Mouse (Mus musculus) limb, embryonic 14.5 days (tissue): ENCODE measurements at regions not wholly inside any gene's neighbourhood (a gene's known extent, or its start where the extent isn't known, plus 50 kb on each side); places are given as distances from the start of the nearest gene placed in this dataset.

Source experiments
- ATAC-seq: fragments of 200-750 bp; cut with Nextera tagmentation; 2 replicates; pipeline ENCODE4 v1.8.0; 2017; ENCODE audit warnings: low read depth, moderate number of reproducible peaks, moderate TSS enrichment; ENCODE audit not compliant: low FRiP score
- DNase-seq: peaks from one replicate; pipeline ENCODE4 v3.0.0-alpha.2; 2015; ENCODE audit warnings: low spot score
- H3K27ac ChIP-seq: fragments of 300-500 bp; sonication (generic); replicated peaks from 2 replicates; pipeline ENCODE4 v1.5.1; 2014; ENCODE audit warnings: low read depth, mild to moderate bottlenecking, low read length, moderate library complexity, mixed read lengths
- H3K27me3 ChIP-seq: fragments of 300-500 bp; sonication (generic); 2 replicates; pipeline ENCODE4 v1.6.1; 2014; ENCODE audit warnings: low read length, mixed read lengths; ENCODE audit not compliant: control insufficient read depth, insufficient read depth
- H3K36me3 ChIP-seq: fragments of 300-500 bp; sonication (generic); 2 replicates; pipeline ENCODE4 v1.6.1; 2014; ENCODE audit warnings: mild to moderate bottlenecking, low read length, moderate library complexity, mixed read lengths; ENCODE audit not compliant: control insufficient read depth, insufficient read depth
- H3K4me1 ChIP-seq: fragments of 300-500 bp; sonication (generic); 2 replicates; pipeline ENCODE4 v1.6.1; 2014; ENCODE audit warnings: antibody characterized with exemption, low read length, mixed read lengths; ENCODE audit not compliant: control insufficient read depth, insufficient read depth
- H3K4me2 ChIP-seq: fragments of 300-500 bp; sonication (generic); replicated peaks from 2 replicates; pipeline ENCODE4 v1.6.1; 2014; ENCODE audit warnings: low read depth, mild to moderate bottlenecking, low read length, moderate library complexity; ENCODE audit not compliant: severe bottlenecking
- H3K4me3 ChIP-seq: fragments of 300-500 bp; sonication (generic); replicated peaks from 2 replicates; pipeline ENCODE4 v1.5.1; 2014; ENCODE audit warnings: low read length
- H3K9ac ChIP-seq: fragments of 300-500 bp; sonication (generic); 2 replicates; pipeline ENCODE4 v1.6.1; 2014; ENCODE audit warnings: mild to moderate bottlenecking, low read depth, low read length, moderate library complexity; ENCODE audit not compliant: severe bottlenecking
- H3K9me3 ChIP-seq: fragments of 300-500 bp; sonication (generic); 2 replicates; pipeline ENCODE4 v1.6.1; 2016; ENCODE audit warnings: low read length; ENCODE audit not compliant: control insufficient read depth
- POLR2A ChIP-seq: fragments of 200-500 bp; IDR thresholded peaks from 2 replicates; pipeline ENCODE4 v1.8.0; 2012; ENCODE audit warnings: inconsistent platforms, mild to moderate bottlenecking, moderate library complexity, borderline replicate concordance; ENCODE audit not compliant: insufficient read depth, insufficient read length; ENCODE audit errors: extremely low read depth
- WGBS: fragments of 180-500 bp; shearing (Covaris S2); extraction: QIAGEN DNeasy Blood & Tissue Kit; methylation state at CpG from one replicate; pipeline ENCODE4 v1.1.7; 2014; 5-methylcytosine and 5-hydroxymethylcytosine counted together

DNA sequence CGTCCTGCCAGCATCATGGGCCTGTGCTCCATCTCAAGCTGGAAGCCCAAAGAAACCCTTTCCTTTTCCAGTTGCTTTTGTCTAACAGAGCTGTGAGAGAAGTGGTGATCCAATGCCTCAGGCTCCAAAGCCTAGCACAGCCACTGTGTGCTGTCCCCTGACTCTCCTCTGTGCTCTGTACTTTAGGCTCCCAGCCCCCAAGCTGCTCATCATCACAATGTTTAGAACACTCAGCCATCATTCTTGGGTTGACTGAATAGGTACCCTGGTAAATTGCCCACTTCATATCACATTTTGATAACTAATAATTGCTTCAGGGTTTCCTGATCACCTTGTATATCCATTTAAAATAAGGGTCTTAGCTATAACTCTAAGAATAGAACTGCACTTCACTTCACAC is 178.8 kb downstream of the Ifng start:
- no peak for ATAC-seq
- H3K4me3 ChIP-seq: no peak overlapping the region
- no peak for DNase-seq
- no peaks in the 10 kb centered on the region for H3K9me3 ChIP-seq
- H3K9ac ChIP-seq: no peak overlapping the region
- no peak overlapping the region for H3K4me2 ChIP-seq
- no peak overlapping the region for H3K27ac ChIP-seq
- H3K27me3 ChIP-seq: no peaks in the 10 kb centered on the region
- 80% methylated on average over 1 of the region's 1 CpGs for WGBS
- no peaks in the 10 kb centered on the region for H3K4me1 ChIP-seq
- H3K36me3 ChIP-seq: no peaks in the 10 kb centered on the region
- TF ChIP-seq POLR2A: no peak

DNA sequence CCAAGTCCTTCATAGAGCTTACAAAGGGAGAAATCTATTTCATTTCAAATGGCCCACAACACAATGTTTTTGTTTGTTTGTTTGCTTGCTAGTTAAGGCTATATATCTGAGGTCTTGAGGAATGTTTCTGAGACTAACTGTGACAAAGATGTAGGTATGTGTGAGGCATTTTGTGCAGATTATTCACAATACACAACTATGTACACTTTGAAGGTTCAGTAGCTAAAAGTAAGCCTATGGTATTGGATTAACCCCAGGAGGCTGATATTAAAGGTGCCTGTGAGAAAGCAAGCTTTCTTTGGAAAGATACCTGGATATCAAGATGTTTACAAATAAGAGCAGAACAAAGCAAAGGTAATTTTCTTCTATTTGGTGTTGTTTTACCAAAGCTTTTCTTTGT is 179.8 kb downstream of the Ifng start:
- Histone ChIP-seq H3K4me2 (no peak overlapping the region), H3K27me3 (no peaks in the 10 kb centered on the region), H3K27ac (no peak overlapping the region), H3K9ac (no peak overlapping the region), H3K9me3 (no peaks in the 10 kb centered on the region), H3K4me3 (no peak overlapping the region), H3K36me3 (no peaks in the 10 kb centered on the region), H3K4me1 (no peaks in the 10 kb centered on the region)
- no peak for TF ChIP-seq POLR2A
- ATAC-seq (no peak), DNase-seq (no peak)

DNA sequence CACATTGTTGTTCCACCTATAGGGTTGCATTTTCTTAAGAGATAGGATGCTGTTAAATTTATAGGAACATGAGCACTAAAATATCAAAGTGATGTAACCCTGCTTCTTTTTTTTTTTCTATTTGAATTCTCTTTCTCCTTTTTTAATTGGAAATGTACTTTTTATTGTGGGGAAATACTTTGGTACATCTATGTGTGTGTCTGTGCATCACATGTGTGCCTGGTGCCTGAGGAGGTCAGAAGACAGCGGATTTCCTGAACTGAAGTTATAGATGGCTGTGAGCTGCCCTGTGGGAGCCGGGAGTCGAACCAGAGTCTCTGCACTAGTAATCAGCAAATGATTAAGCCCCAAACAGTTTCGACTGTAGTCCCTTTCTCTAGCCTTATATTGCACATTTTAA is 180.7 kb downstream of the Ifng start:
- ATAC-seq: no peak
- 76% methylated on average over 4 of the region's 4 CpGs for WGBS
- H3K9ac ChIP-seq: no peak overlapping the region
- H3K27me3 ChIP-seq: no peaks in the 10 kb centered on the region
- no peak for DNase-seq
- H3K9me3 ChIP-seq: no peaks in the 10 kb centered on the region
- no peak overlapping the region for H3K4me3 ChIP-seq
- TF ChIP-seq POLR2A: no peak
- H3K4me1 ChIP-seq: no peaks in the 10 kb centered on the region
- no peaks in the 10 kb centered on the region for H3K36me3 ChIP-seq
- H3K27ac ChIP-seq: no peak overlapping the region
- no peak overlapping the region for H3K4me2 ChIP-seq

DNA sequence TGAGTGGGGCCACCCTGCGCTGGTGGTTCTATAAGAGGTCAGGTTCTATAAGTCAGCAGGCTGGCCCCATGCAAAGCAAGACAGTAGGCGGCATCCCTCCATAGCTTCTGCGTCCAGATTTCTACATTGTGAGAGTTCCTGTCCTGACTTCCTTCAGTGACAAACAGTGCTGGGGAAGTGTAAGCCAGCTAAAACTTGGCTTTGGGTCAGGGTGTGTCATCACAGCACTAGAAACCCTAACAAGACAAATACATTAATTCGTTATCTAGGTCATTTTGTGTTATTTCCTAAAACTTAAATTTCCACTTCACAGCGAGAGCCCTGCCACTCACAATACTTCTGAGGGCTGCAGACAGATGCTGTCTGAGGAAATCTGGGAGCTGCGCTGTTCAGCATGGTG is 181.3 kb downstream of the Ifng start:
- no peaks in the 10 kb centered on the region for H3K27me3 ChIP-seq
- H3K27ac ChIP-seq: no peak overlapping the region
- no peaks in the 10 kb centered on the region for H3K36me3 ChIP-seq
- ATAC-seq (no peak), DNase-seq (no peak)
- no peak for TF ChIP-seq POLR2A
- H3K9me3 ChIP-seq: no peaks in the 10 kb centered on the region
- H3K4me3 ChIP-seq: no peak overlapping the region
- H3K4me2 ChIP-seq: no peak overlapping the region
- no peaks in the 10 kb centered on the region for H3K4me1 ChIP-seq
- 83% methylated on average over 6 of the region's 6 CpGs for WGBS
- H3K9ac ChIP-seq: no peak overlapping the region

DNA sequence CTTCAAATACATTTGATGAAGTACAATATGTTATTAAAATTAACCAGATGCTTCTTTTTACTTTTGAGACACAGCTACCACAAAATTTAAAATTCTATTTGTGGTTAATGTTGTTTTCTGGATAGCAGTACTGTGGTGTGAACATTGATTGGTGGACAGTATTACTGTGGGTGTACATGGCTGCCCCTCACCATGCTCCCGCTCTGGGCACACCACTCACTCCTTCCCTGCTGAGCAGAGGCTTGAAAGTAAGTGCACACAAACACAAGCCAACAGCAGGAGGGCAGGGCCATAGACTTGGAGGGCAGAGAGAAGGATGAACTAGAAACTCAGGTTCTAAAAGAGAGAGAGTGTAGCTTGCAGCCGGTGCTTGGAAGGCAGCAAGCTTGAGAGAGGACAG is 182.1 kb downstream of the Ifng start:
- no peak for TF ChIP-seq POLR2A
- ATAC-seq: no peak
- 75% methylated on average over 2 of the region's 2 CpGs for WGBS
- Histone ChIP-seq H3K27me3 (no peaks in the 10 kb centered on the region), H3K36me3 (no peaks in the 10 kb centered on the region), H3K9ac (no peak overlapping the region), H3K27ac (no peak overlapping the region), H3K4me3 (no peak overlapping the region), H3K9me3 (no peaks in the 10 kb centered on the region), H3K4me2 (no peak overlapping the region), H3K4me1 (no peaks in the 10 kb centered on the region)
- DNase-seq: no peak

DNA sequence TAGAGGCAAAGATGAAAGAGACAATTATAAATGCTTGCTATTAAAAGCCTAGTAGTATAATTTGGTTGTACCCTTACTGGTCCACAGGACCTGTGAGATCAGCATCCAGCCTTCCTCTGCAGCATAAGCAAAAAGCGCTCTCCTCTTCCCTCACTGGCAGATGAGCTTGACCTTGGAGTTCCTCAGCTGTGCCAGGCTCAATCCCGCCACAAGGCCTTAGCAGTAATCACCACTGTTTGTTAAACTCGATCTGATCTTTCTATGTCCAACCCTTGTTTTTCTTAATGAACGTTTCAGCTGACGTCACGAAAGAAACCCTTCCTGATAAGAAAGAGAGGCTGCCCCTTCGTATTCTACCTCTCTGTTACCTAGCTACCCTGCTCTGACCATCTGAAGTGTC is 183.5 kb downstream of the Ifng start:
- Histone ChIP-seq H3K4me2 (no peak overlapping the region), H3K36me3 (no peaks in the 10 kb centered on the region), H3K27me3 (no peaks in the 10 kb centered on the region), H3K4me3 (no peak overlapping the region), H3K4me1 (no peaks in the 10 kb centered on the region), H3K27ac (no peak overlapping the region), H3K9ac (no peak overlapping the region), H3K9me3 (no peaks in the 10 kb centered on the region)
- no peak for DNase-seq
- no peak for ATAC-seq
- 84% methylated on average over 7 of the region's 7 CpGs for WGBS
- no peak for TF ChIP-seq POLR2A
